Mouse (Mus musculus) gastrocnemius, adult 2 months (tissue): ENCODE results near the gene Hist1h3h. TPM values are rescaled to one million over a fixed set of nuclear protein-coding genes. Genes with fewer than 3 reads are reported as not detected.
"Not testable (repeated sequence)": the region's sequence is repeated elsewhere in the genome, so short reads cannot be mapped to it uniquely, and the experiment has no call there.

Experiments used
- DNase-seq: peaks from one replicate; pipeline ENCODE4 v3.0.0; 2022
- H3K27ac ChIP-seq: fragments of 200-600 bp; 2 replicates; pipeline ENCODE4 v1.8.1; 2022; ENCODE audit warnings: mild to moderate bottlenecking
- H3K4me3 ChIP-seq: fragments of 200-600 bp; 2 replicates; pipeline ENCODE4 v1.8.1; 2022; ENCODE audit warnings: mild to moderate bottlenecking, moderate library complexity
- CTCF ChIP-seq: fragments of 200-600 bp; IDR thresholded peaks from 2 replicates; pipeline ENCODE4 v1.8.1; 2022; ENCODE audit warnings: antibody characterized with exemption, mild to moderate bottlenecking, moderate library complexity
- intact Hi-C: fragments of 180-260 bp; cut with DNase I; formaldehyde crosslinking; loops from one replicate; pipeline ENCODE4 v1.15.1; 2025
- total RNA-seq, 2 experiments: library from RNA; stranded (reverse); gene quantifications; 2 replicates each; pipeline ENCODE4 v1.2.3; 2021

Gene Hist1h3h
- total RNA-seq, 2 experiments from 2014 or later: 1.2 to 2.1 TPM

DNA sequence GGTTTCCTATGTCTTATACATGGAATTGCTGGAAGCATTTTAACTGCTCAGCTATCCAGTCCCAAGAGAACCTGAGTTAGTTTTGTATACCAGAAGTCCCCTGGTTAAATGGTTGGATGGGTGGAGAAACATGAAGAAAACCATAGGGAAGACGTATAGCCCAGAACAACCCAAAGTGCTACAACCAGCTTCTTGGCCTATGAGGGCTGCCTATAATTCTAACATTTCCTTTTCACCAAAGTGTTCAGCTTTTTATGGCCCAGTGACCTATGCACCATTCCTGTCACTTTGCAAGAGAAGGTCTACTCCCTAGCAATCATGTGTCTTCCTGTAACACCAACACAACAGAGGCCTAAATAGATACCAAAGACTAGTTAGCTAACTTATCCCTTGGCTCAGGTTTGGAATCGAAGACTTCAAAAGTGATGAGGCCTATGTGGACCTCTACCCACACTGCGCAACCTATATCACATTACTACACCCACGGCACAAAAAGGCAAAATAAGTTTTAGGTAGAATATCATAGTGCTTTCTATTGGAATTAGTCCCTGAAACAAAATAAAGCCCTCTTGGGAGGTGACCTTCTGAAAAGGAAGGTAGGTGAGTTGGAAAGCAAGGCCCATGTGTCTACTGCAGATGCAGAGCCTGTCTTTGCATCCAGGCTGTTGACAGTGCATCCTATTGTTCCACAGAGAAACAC lies 1.1 kb downstream of the Hist1h3h start:
- no peak for DNase-seq
- TF ChIP-seq CTCF: no peak
- intact Hi-C loops: loop anchor here (5.0 to 10.0 kb wide), 3 partner anchors 34 to 1966 kb away; partner anchors contain the start of genes Hist1h1b, Hist1h2ac, Hist1h2ak and Hist1h2an
- Histone ChIP-seq H3K27ac (no peak overlapping the region), H3K4me3 (no peak overlapping the region)

DNA sequence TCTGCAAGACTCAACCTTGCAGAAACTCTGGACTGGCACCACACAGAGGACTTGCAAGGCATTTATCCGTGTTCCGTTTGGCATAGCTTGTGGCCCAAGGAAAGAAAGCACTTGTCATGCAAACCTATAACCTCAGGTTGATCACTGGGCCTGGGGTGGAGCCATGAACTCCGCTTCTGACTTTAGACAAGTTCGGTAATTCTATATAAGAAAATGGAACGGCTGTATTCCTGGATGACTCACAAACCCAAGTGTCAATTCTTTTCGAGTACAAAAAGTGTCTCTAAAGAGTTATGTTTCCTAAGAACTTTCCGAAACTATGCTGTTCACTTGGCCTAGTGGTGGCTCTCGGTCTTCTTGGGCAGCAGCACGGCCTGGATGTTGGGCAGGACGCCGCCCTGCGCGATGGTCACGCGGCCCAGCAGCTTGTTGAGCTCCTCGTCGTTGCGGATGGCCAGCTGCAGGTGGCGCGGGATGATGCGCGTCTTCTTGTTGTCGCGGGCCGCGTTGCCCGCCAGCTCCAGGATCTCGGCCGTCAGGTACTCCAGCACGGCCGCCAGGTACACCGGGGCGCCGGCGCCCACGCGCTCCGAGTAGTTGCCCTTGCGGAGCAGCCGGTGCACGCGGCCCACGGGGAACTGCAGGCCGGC lies 3.8 kb downstream of the Hist1h3h start:
- DNase-seq, H3K27ac ChIP-seq, intact Hi-C loops: not testable (repeated sequence)
- H3K4me3 ChIP-seq: peak overlapping the region; percentile 74

GRCm38 (mm10) chr13:21721757-21722372 lies 4.4 kb downstream of the Hist1h3h start, which contains the start of gene Hist1h2bm:
TSS of gene Hist1h2bm (plus strand) at chr13:21722044.
- Histone ChIP-seq H3K4me3 (peak within 1 kb of the TSS; percentile 74), H3K27ac (peak within 1 kb of the TSS; percentile 54; the same call in 1 of the 2 replicates)
- intact Hi-C loops: not testable (repeated sequence)
- peak; percentile 35 for DNase-seq

- DNase-seq: no peak
- intact Hi-C loops: no loop called here
- peak overlapping the region; percentile 74 for H3K4me3 ChIP-seq
- no peak for TF ChIP-seq CTCF
- no peak overlapping the region for H3K27ac ChIP-seq
Measured at GRCm38 (mm10) chr13:21722373-21722925, 5.0 kb downstream of the Hist1h3h start.

GRCm38 (mm10) chr13:21722993-21723836 lies 5.8 kb downstream of the Hist1h3h start:
- intact Hi-C loops: no loop called here
- H3K27ac ChIP-seq: no peak overlapping the region
- no peak for DNase-seq
- TF ChIP-seq CTCF: no peak
- no peak overlapping the region for H3K4me3 ChIP-seq

GRCm38 (mm10) chr13:21727948-21728572 lies 10.6 kb downstream of the Hist1h3h start:
- no peak overlapping the region for H3K27ac ChIP-seq
- no peak for DNase-seq
- no peak for TF ChIP-seq CTCF
- no peak overlapping the region for H3K4me3 ChIP-seq
- intact Hi-C loops: no loop called here

GRCm38 (mm10) chr13:21729544-21729943 lies 12.1 kb downstream of the Hist1h3h start:
- intact Hi-C loops: no loop called here
- TF ChIP-seq CTCF: no peak
- Histone ChIP-seq H3K27ac (no peak overlapping the region), H3K4me3 (no peak overlapping the region)
- DNase-seq: no peak

DNA sequence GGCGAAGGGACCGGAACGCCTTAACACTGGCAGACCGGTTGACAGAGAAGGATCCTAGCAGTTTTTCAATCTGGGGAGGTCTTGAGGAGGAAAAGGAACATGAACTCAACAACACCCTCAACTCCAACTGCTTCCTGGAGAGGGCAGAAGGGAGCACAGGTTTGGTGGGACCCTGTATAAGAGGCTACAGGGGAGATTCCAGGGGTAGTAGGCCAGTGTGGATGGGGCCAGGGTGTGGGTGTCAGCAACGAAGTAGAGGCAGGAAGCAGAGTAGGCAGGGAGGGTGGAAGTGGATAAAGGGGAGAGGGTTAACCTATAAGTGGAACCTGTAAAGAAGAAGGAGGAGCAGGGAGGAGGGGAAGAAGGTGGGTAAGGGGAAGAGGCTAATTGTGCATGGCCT lies 16.0 kb downstream of the Hist1h3h start:
- intact Hi-C loops: no loop called here
- Histone ChIP-seq H3K4me3 (no peak overlapping the region), H3K27ac (no peak overlapping the region)
- no peak for TF ChIP-seq CTCF
- no peak for DNase-seq

DNA sequence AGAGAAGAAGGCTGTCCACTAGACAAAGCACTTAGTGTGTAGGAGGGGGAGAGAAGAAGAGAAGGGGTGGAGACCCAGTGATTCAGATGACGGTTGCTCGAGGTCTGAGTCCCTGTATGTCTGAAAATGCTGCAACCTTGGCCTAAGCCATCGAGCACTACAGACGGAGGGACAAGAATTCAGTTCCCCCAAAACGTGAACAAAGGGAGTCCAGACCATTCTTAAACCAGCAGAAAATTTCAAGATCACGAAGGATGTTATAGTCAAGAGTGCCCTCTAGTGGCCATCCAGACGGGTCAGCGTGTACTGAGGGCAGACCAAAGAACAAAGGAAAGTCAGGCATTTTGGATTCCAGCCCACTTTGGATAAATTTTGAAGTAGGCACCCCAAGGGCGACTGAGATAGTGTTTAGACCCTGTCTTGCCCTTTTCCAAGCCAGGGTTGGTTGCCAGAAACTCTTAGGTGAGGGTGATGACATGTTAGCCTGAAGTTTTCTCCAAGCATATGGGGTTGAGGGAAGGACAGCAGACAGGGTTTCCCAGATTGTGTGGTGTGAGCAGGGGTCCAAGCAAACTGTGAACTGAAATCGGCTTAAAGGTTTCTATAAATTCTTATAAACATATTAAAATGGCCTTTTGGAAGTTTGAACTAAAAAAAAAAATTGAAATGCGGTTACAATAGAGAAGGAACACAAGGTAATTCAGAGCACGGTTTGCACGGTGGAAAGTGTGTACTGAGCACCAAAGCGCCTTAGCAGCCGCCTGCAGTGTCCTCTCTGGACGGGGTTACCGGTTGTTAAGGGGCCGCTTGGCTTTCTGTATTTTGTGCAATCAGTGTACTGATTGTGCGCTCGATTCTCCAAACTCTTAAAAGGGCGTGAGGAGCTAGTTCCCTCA lies 16.8 kb downstream of the Hist1h3h start:
- peak; percentile 65 for DNase-seq
- H3K27ac ChIP-seq: peak overlapping the region; percentile 74
- intact Hi-C loops: loop anchor here (1.0 to 2.0 kb wide), 2 partner anchors 17 to 20 kb away; partner anchors contain the start of gene Hist1h4k
- peak overlapping the region; percentile 74 for H3K4me3 ChIP-seq
- TF ChIP-seq CTCF: peak; percentile 91

- intact Hi-C loops: loop anchor here (1.0 to 2.0 kb wide), 2 partner anchors 16 to 21 kb away; partner anchors contain the start of gene Hist1h4k
- peak; percentile 60 for DNase-seq
- Histone ChIP-seq H3K27ac (peak within 1 kb of the TSS; percentile 74), H3K4me3 (peak within 1 kb of the TSS; percentile 74)
Measured at GRCm38 (mm10) chr13:21734906-21735767, 17.7 kb downstream of the Hist1h3h start, which contains the start of gene Hist1h4j. TSS of gene Hist1h4j (plus strand) at chr13:21735064.
